Mouse (Mus musculus) stomach, adult 2 months (tissue): ENCODE measurements around the gene Olfr801. TPM values are rescaled to one million over a fixed set of nuclear protein-coding genes. Genes with fewer than 3 reads are reported as not detected.

ENCODE experiments used
- polyA plus RNA-seq: library from polyadenylated mRNA; depleted of rRNA; stranded (reverse); fragments of >200 nt; gene quantifications from 2 replicates; pipeline ENCODE4 v1.2.3, GENCODE M21; 2012; rRNA removed

The Olfr801 gene
- polyA plus RNA-seq = not detected in 2 replicates

GRCm38 (mm10) chr10:129673765-129674164, at the start of gene Olfr801:
Gene Olfr801 (minus strand): TSS chr10:129673865.

GRCm38 (mm10) chr10:129702910-129703309, 29.2 kb upstream of the Olfr801 start, which contains the start of gene Olfr804:
Gene Olfr804 (plus strand): TSS chr10:129703210.

GRCm38 (mm10) chr10:129694186-129694585, 20.5 kb upstream of the Olfr801 start, which contains the start of gene Olfr803:
Gene Olfr803 (minus strand): TSS chr10:129694286.

GRCm38 (mm10) chr10:129688069-129688468, 14.4 kb upstream of the Olfr801 start, which contains the start of gene Olfr802:
Gene Olfr802 (minus strand): TSS chr10:129688169.

GRCm38 (mm10) chr10:129657394-129657793, 16.3 kb downstream of the Olfr801 start, which contains the start of gene Olfr800:
Gene Olfr800 (plus strand): TSS chr10:129657694.

GRCm38 (mm10) chr10:129637184-129637583, 36.5 kb downstream of the Olfr801 start, which contains the start of gene Olfr799:
Gene Olfr799 (plus strand): TSS chr10:129637484.

GRCm38 (mm10) chr10:129627834-129628233, 45.8 kb downstream of the Olfr801 start, which contains the start of gene Olfr798:
Gene Olfr798 (minus strand): TSS chr10:129627934.

Other genes with a start within 250 kb of the Olfr801 start
- gene Olfr786, start 246.6 kb downstream of the Olfr801 start, polyA plus RNA-seq = not detected in 2 replicates
- not detected in 2 replicates for gene Olfr787, start 212.0 kb downstream of the Olfr801 start, polyA plus RNA-seq
- not detected in 2 replicates for gene Olfr788, start 202.9 kb downstream of the Olfr801 start, polyA plus RNA-seq
- gene Olfr789, start 189.1 kb downstream of the Olfr801 start, polyA plus RNA-seq = not detected in 2 replicates
- not detected in 2 replicates for gene Olfr790, start 175.4 kb downstream of the Olfr801 start, polyA plus RNA-seq
- gene Olfr791, start 152.1 kb downstream of the Olfr801 start, polyA plus RNA-seq = not detected in 2 replicates
- not detected in 2 replicates for gene Olfr792, start 134.7 kb downstream of the Olfr801 start, polyA plus RNA-seq
- gene Olfr794, start 106.2 kb downstream of the Olfr801 start, polyA plus RNA-seq = not detected in 2 replicates
- gene Olfr796, start 61.3 kb downstream of the Olfr801 start, polyA plus RNA-seq = not detected in 2 replicates
- gene Olfr798, start 45.9 kb downstream of the Olfr801 start, polyA plus RNA-seq = not detected in 2 replicates
- gene Olfr799, start 36.4 kb downstream of the Olfr801 start, polyA plus RNA-seq = not detected in 2 replicates
- not detected in 2 replicates for gene Olfr800, start 16.2 kb downstream of the Olfr801 start, polyA plus RNA-seq
- not detected in 2 replicates for gene Olfr802, start 14.3 kb upstream of the Olfr801 start, polyA plus RNA-seq
- not detected in 2 replicates for gene Olfr803, start 20.4 kb upstream of the Olfr801 start, polyA plus RNA-seq
- gene Olfr804, start 29.3 kb upstream of the Olfr801 start, polyA plus RNA-seq = not detected in 2 replicates
- gene Olfr805, start 55.5 kb upstream of the Olfr801 start, polyA plus RNA-seq = not detected in 2 replicates
- gene Olfr806, start 68.1 kb upstream of the Olfr801 start, polyA plus RNA-seq = not detected in 2 replicates
- not detected in 2 replicates for gene Olfr807, start 83.9 kb upstream of the Olfr801 start, polyA plus RNA-seq
- not detected in 2 replicates for gene Olfr808, start 91.6 kb upstream of the Olfr801 start, polyA plus RNA-seq
- gene Olfr809, start 100.8 kb upstream of the Olfr801 start, polyA plus RNA-seq = not detected in 2 replicates
- gene Olfr810, start 121.1 kb upstream of the Olfr801 start, polyA plus RNA-seq = not detected in 2 replicates
- not detected in 2 replicates for gene Olfr811, start 130.5 kb upstream of the Olfr801 start, polyA plus RNA-seq
- gene Olfr812, start 172.2 kb upstream of the Olfr801 start, polyA plus RNA-seq = not detected in 2 replicates
- not detected in 2 replicates for gene Olfr813, start 181.5 kb upstream of the Olfr801 start, polyA plus RNA-seq
- not detected in 2 replicates for gene Olfr814, start 206.0 kb upstream of the Olfr801 start, polyA plus RNA-seq
- gene Olfr815, start 232.0 kb upstream of the Olfr801 start, polyA plus RNA-seq = not detected in 2 replicates
- gene Olfr816, start 241.7 kb upstream of the Olfr801 start, polyA plus RNA-seq = not detected in 2 replicates